27 mouse cellular contexts compared by ENCODE assay signal in the genomic region with DNA sequence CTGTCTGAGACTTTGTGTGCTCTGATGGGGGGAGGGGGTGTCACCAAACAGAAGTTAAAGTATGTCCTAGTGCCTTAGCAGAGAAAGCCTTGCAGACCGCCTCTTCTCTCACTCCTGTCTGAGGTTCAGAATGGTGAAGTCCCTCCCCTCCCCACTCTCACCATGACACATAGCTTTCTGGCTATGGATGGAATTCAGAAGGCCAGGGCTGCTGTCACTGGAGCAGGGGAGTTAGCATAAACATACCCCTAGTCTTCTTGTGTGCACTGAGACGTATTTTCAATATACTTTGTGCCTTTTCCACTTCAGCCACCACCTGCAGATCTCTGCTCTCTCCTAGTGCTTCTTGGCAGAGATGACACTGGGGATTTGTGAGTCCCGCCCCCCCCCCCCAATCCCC. TPM values are rescaled to one million over a fixed set of nuclear protein-coding genes. Genes with fewer than 3 reads are reported as not detected.
DNase-seq lines count a peak whose midpoint lies in the region; ATAC-seq and TF ChIP-seq lines count a peak whose summit lies in the region.
"Had no signal": no experiment of that assay in that cellular context is flagged by ENCODE, and none has a peak within 500 bp of the region (broad histone marks: within the 10 kb centered on the region; RNA-seq: fewer than 3 reads in every experiment).

No protein-coding gene starts in this region.

- peaks cover 71% of the 10 kb centered on the region for H3K4me1 ChIP-seq in kidney, embryonic 14.5 days (ENCODE audit: control insufficient read depth, insufficient read depth, low read length)
- H3K4me1 ChIP-seq in midbrain, embryonic 11.5 days (ENCODE audit: control insufficient read depth, insufficient read depth, low read length), result no peaks in the 10 kb centered on the region
- peaks cover 38% of the 10 kb centered on the region for H3K4me1 ChIP-seq in midbrain, embryonic 10.5 days
- H3K4me1 ChIP-seq: hindbrain, embryonic 15.5 days had no signal

- peak overlapping the region; percentile 47; the same call in 1 of the 2 replicates for H3K27ac ChIP-seq in kidney, embryonic 14.5 days (ENCODE audit: low read depth, low read length)
- H3K27ac ChIP-seq in midbrain, embryonic 11.5 days (ENCODE audit: low read depth, low read length), result no peak overlapping the region
- no peak overlapping the region for H3K27ac ChIP-seq in midbrain, embryonic 10.5 days (replicated peaks)
- H3K27ac ChIP-seq: embryonic facial prominence, embryonic 15.5 days; forebrain, embryonic 12.5 days; hindbrain, embryonic 15.5 days; limb, embryonic 13.5 days; neural tube, embryonic 12.5 days; stomach, postnatal 0 days had no signal

- no peak for ATAC-seq in kidney, embryonic 14.5 days (ENCODE audit: low FRiP score, low TSS enrichment)
- no peak for ATAC-seq in midbrain, embryonic 11.5 days (ENCODE audit: low FRiP score)
- ATAC-seq: forebrain, postnatal 0 days; inflammation-experienced regulatory T-cells, adult 6 months; midbrain, embryonic 16.5 days had no signal

- TF ChIP-seq POLR2A in myocyte (IDR thresholded peaks at IDR 0.05; ENCODE audit: insufficient read length, low read depth), result no peak

- no peaks in the 10 kb centered on the region for H3K36me3 ChIP-seq in kidney, embryonic 14.5 days (ENCODE audit: control insufficient read depth, insufficient read depth, low read length)
- H3K36me3 ChIP-seq in midbrain, embryonic 11.5 days (ENCODE audit: control insufficient read depth, insufficient read depth, low read length), result no peaks in the 10 kb centered on the region
- no peaks in the 10 kb centered on the region for H3K36me3 ChIP-seq in midbrain, embryonic 10.5 days
- no peaks in the 10 kb centered on the region for H3K36me3 ChIP-seq in myocyte (ENCODE audit: control insufficient read depth, insufficient read depth)
- H3K36me3 ChIP-seq: embryonic facial prominence, embryonic 15.5 days; forebrain, embryonic 12.5 days; heart, embryonic 13.5 days; hindbrain, embryonic 10.5 days; hindbrain, embryonic 15.5 days; limb, embryonic 13.5 days; neural tube, embryonic 12.5 days had no signal

- H3K79me2 ChIP-seq in myocyte (ENCODE audit: control insufficient read depth, insufficient read depth), result no peaks in the 10 kb centered on the region

- 49% methylated on average over 3 of the region's 3 CpGs for WGBS in kidney, embryonic 14.5 days
- 73% methylated on average over 3 of the region's 3 CpGs for WGBS in midbrain, embryonic 11.5 days
- 79% methylated on average over 3 of the region's 3 CpGs for WGBS in midbrain, embryonic 10.5 days

- no peak overlapping the region for H3K4me2 ChIP-seq in kidney, embryonic 14.5 days (replicated peaks; ENCODE audit: low read depth, low read length)
- H3K4me2 ChIP-seq in midbrain, embryonic 11.5 days, result no peak overlapping the region
- peak overlapping the region; percentile 58 for H3K4me2 ChIP-seq in myocyte (ENCODE audit: low read depth)
- H3K4me2 ChIP-seq: embryonic facial prominence, embryonic 15.5 days; forebrain, embryonic 12.5 days; hindbrain, embryonic 15.5 days; limb, embryonic 13.5 days; liver, embryonic 11.5 days; neural tube, embryonic 12.5 days had no signal

- 0 out of 2 replicates have a peak, but pooled peaks cover 3% of the 10 kb centered on the region for H3K27me3 ChIP-seq in kidney, embryonic 14.5 days (ENCODE audit: control insufficient read depth, insufficient read depth, low read length)
- no peaks in the 10 kb centered on the region for H3K27me3 ChIP-seq in midbrain, embryonic 11.5 days (ENCODE audit: control insufficient read depth, insufficient read depth, low read length)
- H3K27me3 ChIP-seq in midbrain, embryonic 10.5 days (ENCODE audit: low read depth, poor library complexity, severe bottlenecking), result peaks cover 17% of the 10 kb centered on the region
- no peaks in the 10 kb centered on the region for H3K27me3 ChIP-seq in myocyte (ENCODE audit: control insufficient read depth, insufficient read depth, insufficient read length)
- H3K27me3 ChIP-seq: hindbrain, embryonic 15.5 days; neural tube, embryonic 12.5 days had no signal

- no peak overlapping the region for H3K4me3 ChIP-seq in kidney, embryonic 14.5 days (ENCODE audit: low read length)
- no peak overlapping the region for H3K4me3 ChIP-seq in midbrain, embryonic 11.5 days (ENCODE audit: low read depth, low read length)
- no peak overlapping the region for H3K4me3 ChIP-seq in midbrain, embryonic 10.5 days
- H3K4me3 ChIP-seq in myocyte, result no peak overlapping the region
- H3K4me3 ChIP-seq: embryonic facial prominence, embryonic 15.5 days; forebrain, embryonic 12.5 days; heart, embryonic 13.5 days; hindbrain, embryonic 10.5 days; hindbrain, embryonic 15.5 days; limb, embryonic 13.5 days; neural tube, embryonic 12.5 days had no signal

- no peak overlapping the region for H3ac ChIP-seq in myocyte (ENCODE audit: control insufficient read depth, insufficient read length)

- DNase-seq in kidney, adult 8-10 months, result no peak
- peak; percentile 71 for DNase-seq in midbrain, embryonic 11.5 days (ENCODE audit: low spot score, missing footprints)
- DNase-seq in midbrain, embryonic 10.5 days (ENCODE audit: low spot score), result no peak
- DNase-seq in 3T3-L1 (ENCODE audit: low read depth, low spot score), result peak; percentile 72
- DNase-seq in urinary bladder, postnatal 36 days (ENCODE audit: low spot score in 2 of 2), result no peak
- DNase-seq: adrenal gland, adult 8-10 months; cerebellum, adult 2 months; cerebellum, postnatal 14 days; forebrain, postnatal 0 days; gastrocnemius, postnatal 25 days; heart, postnatal 10 days; kidney, adult 2 months; lung, postnatal 4 days; right cerebral cortex, postnatal 4 days had no signal

- no peaks in the 10 kb centered on the region for H3K9me3 ChIP-seq in kidney, embryonic 14.5 days (ENCODE audit: control insufficient read depth, low read length)
- no peaks in the 10 kb centered on the region for H3K9me3 ChIP-seq in midbrain, embryonic 11.5 days (ENCODE audit: control insufficient read depth, low read length)
- H3K9me3 ChIP-seq in midbrain, embryonic 10.5 days (replicated peaks), result no peaks in the 10 kb centered on the region
- H3K9me3 ChIP-seq: embryonic facial prominence, embryonic 15.5 days; forebrain, embryonic 12.5 days; heart, embryonic 13.5 days; hindbrain, embryonic 10.5 days; hindbrain, embryonic 15.5 days; limb, embryonic 13.5 days; neural tube, embryonic 12.5 days had no signal

- H3K9ac ChIP-seq in kidney, embryonic 14.5 days (ENCODE audit: low read depth, low read length), result no peak overlapping the region
- H3K9ac ChIP-seq in midbrain, embryonic 11.5 days (ENCODE audit: low read length), result no peak overlapping the region
- H3K9ac ChIP-seq: embryonic facial prominence, embryonic 15.5 days; forebrain, embryonic 12.5 days; forebrain, postnatal 0 days; heart, embryonic 13.5 days; hindbrain, embryonic 15.5 days; limb, embryonic 13.5 days; neural tube, embryonic 12.5 days had no signal

TF ChIP-seq in myocyte, 11 proteins besides CTCF, POLR2A, EP300 and RAD21:
- TF ChIP-seq MYOG (IDR thresholded peaks at IDR 0.05; ENCODE audit: control insufficient read depth in 1 of 3, insufficient read depth in 1 of 3, insufficient read length in 2 of 3, low read depth in 2 of 3), result no peak
- no peak for TF ChIP-seq TCF12 (IDR thresholded peaks at IDR 0.05; ENCODE audit: insufficient read depth, poor library complexity, severe bottlenecking)
- no peak for TF ChIP-seq MAX (IDR thresholded peaks at IDR 0.05; ENCODE audit: low read depth)
- no peak for TF ChIP-seq SRF (IDR thresholded peaks at IDR 0.05; ENCODE audit: control insufficient read depth, insufficient read length, low read depth)
- no peak for TF ChIP-seq MYOD1 (IDR thresholded peaks at IDR 0.05; ENCODE audit: control insufficient read depth in 1 of 3, insufficient read length in 2 of 3, low read depth in 2 of 3)
TF ChIP-seq in myocyte: peak in this region for 0.

RNA-seq across cellular contexts. Expression of gene Dact2, which starts 31.9 kb away (rescaled TPM):
- 16.4 and 21.0 TPM in 2 replicates for polyA plus RNA-seq in kidney, embryonic 14.5 days (2014; fragmentation: Nextera tagmentation; extraction: Ambion mirVana)
- 0.18 and 0.32 TPM in 2 replicates for polyA plus RNA-seq in midbrain, embryonic 11.5 days (2014; fragmentation: Nextera tagmentation; extraction: Ambion mirVana)
- polyA plus RNA-seq in midbrain, embryonic 10.5 days (2016; fragmentation: Nextera tagmentation; extraction: Ambion mirVana), result 0.42 and 0.48 TPM in 2 replicates
- 0.95 TPM for polyA plus RNA-seq in myocyte (2012; fragmentation: generic; extraction: Trizol)

Comparison
In these comparisons a context has a peak if more than half of its experiments do, and no peak if none do; other contexts are left out.
1. DNase-seq: peak in midbrain, embryonic 11.5 days (single experiment) and 3T3-L1 (single experiment); none in kidney, adult 8-10 months (0 of 2), midbrain, embryonic 10.5 days (single experiment) and urinary bladder, postnatal 36 days (0 of 2).